ENCODE assay signal across 9 mouse cellular contexts in the genomic region with DNA sequence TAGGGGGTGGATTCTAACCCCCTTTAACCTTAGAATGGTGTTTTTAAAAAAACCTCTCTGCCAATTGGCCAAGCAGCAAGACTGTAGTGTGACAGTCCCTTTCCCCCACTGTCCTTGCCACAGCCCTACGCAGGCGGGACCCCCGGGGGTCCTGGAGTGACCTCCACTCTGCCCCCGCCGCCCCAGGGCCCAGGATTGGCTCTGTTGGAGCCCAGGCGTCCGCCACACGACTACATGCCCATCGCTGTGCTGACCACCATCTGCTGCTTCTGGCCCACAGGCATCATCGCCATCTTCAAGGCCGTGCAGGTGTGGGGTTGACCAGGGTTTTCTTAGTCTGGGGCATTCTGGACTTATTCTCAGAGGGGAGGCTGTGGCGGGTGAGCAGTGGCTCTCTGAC. TPM values are rescaled to one million over a fixed set of nuclear protein-coding genes. Genes with fewer than 3 reads are reported as not detected.
DNase-seq lines count a peak whose midpoint lies in the region; ATAC-seq and TF ChIP-seq lines count a peak whose summit lies in the region.
"Had no signal": no experiment of that assay in that cellular context is flagged by ENCODE, and none has a peak within 500 bp of the region (broad histone marks: within the 10 kb centered on the region; RNA-seq: fewer than 3 reads in every experiment).

No protein-coding gene starts in this region.

- TF ChIP-seq CTCF in heart, adult 2 months (IDR thresholded peaks at IDR 0.05): no peak
- no peak for TF ChIP-seq CTCF in ES-Bruce4 (IDR thresholded peaks at IDR 0.05; ENCODE audit: low read depth, low read length)

- peaks cover 5% of the 10 kb centered on the region for H3K4me1 ChIP-seq in heart, adult 2 months (ENCODE audit: control insufficient read depth, insufficient read depth, low read length)
- no peaks in the 10 kb centered on the region for H3K4me1 ChIP-seq in ES-Bruce4 (ENCODE audit: control insufficient read depth, insufficient read depth, low read length)
- peaks cover 54% of the 10 kb centered on the region for H3K4me1 ChIP-seq in forebrain, embryonic 12.5 days
- H3K4me1 ChIP-seq in liver, embryonic 15.5 days (replicated peaks): peaks cover 53% of the 10 kb centered on the region

- no peak overlapping the region for H3K9ac ChIP-seq in heart, adult 2 months (ENCODE audit: low read depth, low read length)
- H3K9ac ChIP-seq in ES-Bruce4 (ENCODE audit: low read depth, poor library complexity, severe bottlenecking): peak overlapping the region; percentile 20; the same call in 1 of the 2 replicates
- H3K9ac ChIP-seq in forebrain, embryonic 12.5 days: peak overlapping the region; percentile 36
- no peak overlapping the region for H3K9ac ChIP-seq in liver, embryonic 15.5 days

- no peak for TF ChIP-seq EP300 in heart, adult 2 months (IDR thresholded peaks at IDR 0.05; ENCODE audit: insufficient read depth, low read depth, low read length)
- TF ChIP-seq EP300 in ES-Bruce4 (IDR thresholded peaks at IDR 0.05; ENCODE audit: insufficient read depth, low read depth, low read length): no peak

- DNase-seq in heart, adult 2 months: no peak
- no peak for DNase-seq in heart, adult 8-10 months (ENCODE audit: low spot score)
- no peak for DNase-seq in urinary bladder, postnatal 10 days (ENCODE audit: low spot score)
- DNase-seq in urinary bladder, adult 18-20 months (ENCODE audit: low spot score in 2 of 2): no peak

- 24% methylated on average over 12 of the region's 12 CpGs for WGBS in heart, adult 2 months
- WGBS in forebrain, embryonic 12.5 days: 5% methylated on average over 12 of the region's 12 CpGs
- 12% methylated on average over 12 of the region's 12 CpGs for WGBS in liver, embryonic 15.5 days (ENCODE audit: insufficient replicate concordance)

- no peaks in the 10 kb centered on the region for H3K79me2 ChIP-seq in heart, adult 2 months (replicated peaks; ENCODE audit: control insufficient read depth, insufficient read depth, low read length)

- no peaks in the 10 kb centered on the region for H3K27me3 ChIP-seq in heart, adult 2 months (ENCODE audit: control insufficient read depth, insufficient read depth, low read length)
- H3K27me3 ChIP-seq in ES-Bruce4 (ENCODE audit: control insufficient read depth, insufficient read depth, low read length, poor library complexity, severe bottlenecking): peaks cover 4% of the 10 kb centered on the region; the same call in 1 of the 2 replicates
- peaks cover 56% of the 10 kb centered on the region for H3K27me3 ChIP-seq in forebrain, embryonic 12.5 days
- H3K27me3 ChIP-seq in liver, embryonic 15.5 days: peaks cover 68% of the 10 kb centered on the region

- intact Hi-C loops in heart, adult 2 months (cut with DNase I): no loop called here

- ATAC-seq in forebrain, embryonic 12.5 days (ENCODE audit: low FRiP score): no peak
- ATAC-seq in liver, embryonic 15.5 days (ENCODE audit: insufficient read depth): no peak
- no peak for ATAC-seq in megakaryocyte progenitor cell, adult 5-6 weeks (replicated peaks; ENCODE audit: poor library complexity)

- peak overlapping the region; percentile 47 for H3K4me3 ChIP-seq in heart, adult 2 months
- H3K4me3 ChIP-seq in ES-Bruce4 (ENCODE audit: low read depth, low read length): peak overlapping the region; percentile 43
- peak overlapping the region; percentile 36 for H3K4me3 ChIP-seq in forebrain, embryonic 12.5 days (replicated peaks)
- H3K4me3 ChIP-seq in liver, embryonic 15.5 days (replicated peaks): peak overlapping the region; percentile 38

- no peaks in the 10 kb centered on the region for H3K9me3 ChIP-seq in ES-Bruce4 (replicated peaks; ENCODE audit: control insufficient read depth, insufficient read depth, low read length, poor library complexity, severe bottlenecking)
- no peaks in the 10 kb centered on the region for H3K9me3 ChIP-seq in forebrain, embryonic 12.5 days
- H3K9me3 ChIP-seq in liver, embryonic 15.5 days (replicated peaks): no peaks in the 10 kb centered on the region

- H3K27ac ChIP-seq in heart, adult 2 months: peak overlapping the region; percentile 55
- H3K27ac ChIP-seq in ES-Bruce4 (ENCODE audit: insufficient read depth, low read length): no peak overlapping the region
- H3K27ac ChIP-seq in forebrain, embryonic 12.5 days: no peak overlapping the region
- no peak overlapping the region for H3K27ac ChIP-seq in liver, embryonic 15.5 days (replicated peaks)

- H3K4me2 ChIP-seq in forebrain, embryonic 12.5 days: peak overlapping the region; percentile 87
- H3K4me2 ChIP-seq in liver, embryonic 15.5 days: peak overlapping the region; percentile 64

- no peaks in the 10 kb centered on the region for H3K36me3 ChIP-seq in heart, adult 2 months (ENCODE audit: control insufficient read depth, insufficient read depth, low read length)
- H3K36me3 ChIP-seq in ES-Bruce4 (ENCODE audit: control insufficient read depth, insufficient read depth, low read length, poor library complexity, severe bottlenecking): no peaks in the 10 kb centered on the region
- H3K36me3 ChIP-seq in forebrain, embryonic 12.5 days (replicated peaks): no peaks in the 10 kb centered on the region
- no peaks in the 10 kb centered on the region for H3K36me3 ChIP-seq in liver, embryonic 15.5 days (replicated peaks)

- TF ChIP-seq POLR2A in heart, adult 2 months (IDR thresholded peaks at IDR 0.05; ENCODE audit: insufficient read depth, low read depth, low read length): no peak
- no peak for TF ChIP-seq POLR2A in ES-Bruce4 (IDR thresholded peaks at IDR 0.05; ENCODE audit: insufficient read depth, low read length)

RNA-seq across cellular contexts. Expression of a gene that starts 2.3 kb away (rescaled TPM):
- total RNA-seq in heart, adult 2 months (2021): 1 to 10 TPM in 1 of 2 experiments, under 1 TPM in 1; 0.86 to 1.4 TPM
- 2.7 and 7.0 TPM in 2 replicates for polyA plus RNA-seq in heart, adult 2 months (2012; rRNA removed)
- 1 to 10 TPM in 3 of 4 experiments, under 1 TPM in 1; 0.92 to 1.4 (median 1.1) TPM for total RNA-seq in heart, adult 8-10 months (2022)
- polyA plus RNA-seq in ES-Bruce4 (2011; ENCODE audit: insufficient read depth, insufficient read length, low read depth, missing spikeins): not detected in 2 replicates
- polyA plus RNA-seq in forebrain, embryonic 12.5 days (2016; fragmentation: Nextera tagmentation; extraction: Ambion mirVana): 2.9 and 3.9 TPM in 2 replicates
- polyA plus RNA-seq in liver, embryonic 15.5 days (2015; fragmentation: Nextera tagmentation; extraction: Ambion mirVana): not detected in 2 replicates
- 0.17 and 0.34 TPM in 2 replicates for total RNA-seq in megakaryocyte progenitor cell, adult 5-6 weeks (2015)
- total RNA-seq in megakaryocyte progenitor cell, adult 5-6 weeks (2017): not detected in 2 replicates
- polyA plus RNA-seq: C2C12 had no signal

RNA-seq across cellular contexts. Expression of a gene that starts 3.3 kb away (rescaled TPM):
- total RNA-seq in heart, adult 2 months (2021): 10 to 100 TPM; 53.0 to 63.9 TPM
- polyA plus RNA-seq in heart, adult 2 months (2012; rRNA removed): 50.5 and 55.7 TPM in 2 replicates
- 10 to 100 TPM; 48.1 to 68.8 (median 59.5) TPM for total RNA-seq in heart, adult 8-10 months (2022)
- polyA plus RNA-seq in ES-Bruce4 (2011; ENCODE audit: insufficient read depth, insufficient read length, low read depth, missing spikeins): 26.7 and 29.2 TPM in 2 replicates
- 20.3 and 21.2 TPM in 2 replicates for polyA plus RNA-seq in forebrain, embryonic 12.5 days (2016; fragmentation: Nextera tagmentation; extraction: Ambion mirVana)
- 10.7 and 10.8 TPM in 2 replicates for polyA plus RNA-seq in liver, embryonic 15.5 days (2015; fragmentation: Nextera tagmentation; extraction: Ambion mirVana)
- total RNA-seq in megakaryocyte progenitor cell, adult 5-6 weeks (2015): 26.5 and 33.5 TPM in 2 replicates
- total RNA-seq in megakaryocyte progenitor cell, adult 5-6 weeks (2017): 15.3 and 19.7 TPM in 2 replicates

RNA-seq across cellular contexts. Expression of a gene that starts 12.9 kb away (rescaled TPM):
- total RNA-seq in heart, adult 2 months (2021): 1 to 10 TPM; 7.9 TPM
- polyA plus RNA-seq in heart, adult 2 months (2012; rRNA removed): 4.0 and 8.8 TPM in 2 replicates
- 1 to 10 TPM; 6.9 to 9.7 (median 8.6) TPM for total RNA-seq in heart, adult 8-10 months (2022)
- 11.0 and 16.5 TPM in 2 replicates for polyA plus RNA-seq in ES-Bruce4 (2011; ENCODE audit: insufficient read depth, insufficient read length, low read depth, missing spikeins)
- polyA plus RNA-seq in forebrain, embryonic 12.5 days (2016; fragmentation: Nextera tagmentation; extraction: Ambion mirVana): 13.9 and 14.6 TPM in 2 replicates
- polyA plus RNA-seq in liver, embryonic 15.5 days (2015; fragmentation: Nextera tagmentation; extraction: Ambion mirVana): 4.0 and 5.0 TPM in 2 replicates
- total RNA-seq in megakaryocyte progenitor cell, adult 5-6 weeks (2015): 3.8 and 4.1 TPM in 2 replicates
- 17.7 and 40.0 TPM in 2 replicates for total RNA-seq in megakaryocyte progenitor cell, adult 5-6 weeks (2017)

RNA-seq across cellular contexts. Expression of a gene that starts 15.3 kb away (rescaled TPM):
- 10 to 100 TPM; 15.3 to 18.4 TPM for total RNA-seq in heart, adult 2 months (2021)
- polyA plus RNA-seq in heart, adult 2 months (2012; rRNA removed): 25.3 and 27.4 TPM in 2 replicates
- 10 to 100 TPM; 14.4 to 19.9 (median 16.0) TPM for total RNA-seq in heart, adult 8-10 months (2022)
- polyA plus RNA-seq in ES-Bruce4 (2011; ENCODE audit: insufficient read depth, insufficient read length, low read depth, missing spikeins): 31.3 and 32.0 TPM in 2 replicates
- 107 and 109 TPM in 2 replicates for polyA plus RNA-seq in forebrain, embryonic 12.5 days (2016; fragmentation: Nextera tagmentation; extraction: Ambion mirVana)
- 19.9 and 21.2 TPM in 2 replicates for polyA plus RNA-seq in liver, embryonic 15.5 days (2015; fragmentation: Nextera tagmentation; extraction: Ambion mirVana)
- total RNA-seq in megakaryocyte progenitor cell, adult 5-6 weeks (2015): 25.5 and 27.8 TPM in 2 replicates
- 24.3 and 30.2 TPM in 2 replicates for total RNA-seq in megakaryocyte progenitor cell, adult 5-6 weeks (2017)

RNA-seq across cellular contexts. Expression of a gene that starts 15.9 kb away (rescaled TPM):
- total RNA-seq in heart, adult 2 months (2021): 1 to 10 TPM; 1.2 to 1.8 TPM
- polyA plus RNA-seq in heart, adult 2 months (2012; rRNA removed): 2.4 and 3.4 TPM in 2 replicates
- 1 to 10 TPM in 3 of 4 experiments, under 1 TPM in 1; 0.94 to 1.3 (median 1.0) TPM for total RNA-seq in heart, adult 8-10 months (2022)
- 0.85 and 1.1 TPM in 2 replicates for polyA plus RNA-seq in ES-Bruce4 (2011; ENCODE audit: insufficient read depth, insufficient read length, low read depth, missing spikeins)
- polyA plus RNA-seq in forebrain, embryonic 12.5 days (2016; fragmentation: Nextera tagmentation; extraction: Ambion mirVana): 3.2 and 4.6 TPM in 2 replicates
- polyA plus RNA-seq in liver, embryonic 15.5 days (2015; fragmentation: Nextera tagmentation; extraction: Ambion mirVana): 0.20 and 0.33 TPM in 2 replicates
- 0.47 and 1.1 TPM in 2 replicates for total RNA-seq in megakaryocyte progenitor cell, adult 5-6 weeks (2015)
- total RNA-seq in megakaryocyte progenitor cell, adult 5-6 weeks (2017): 0.92 and 2.2 TPM in 2 replicates

Comparison
In these comparisons a context has a peak if more than half of its experiments do, and no peak if none do; other contexts are left out.
1. H3K9ac ChIP-seq: peak in ES-Bruce4 (single experiment) and forebrain, embryonic 12.5 days (single experiment); none in heart, adult 2 months (single experiment) and liver, embryonic 15.5 days (single experiment).
2. Peak in every context shown above with its lines, with median percentiles within 50 percentile points of each other: H3K4me3 ChIP-seq.